Mouse (Mus musculus) frontal cortex, adult 2 months (tissue): Measurements from ENCODE around the gene Stk32b. TPM values are rescaled to one million over a fixed set of nuclear protein-coding genes. Genes with fewer than 3 reads are reported as not detected.

Experiments used
- polyA plus RNA-seq: library from polyadenylated mRNA; depleted of rRNA; stranded (reverse); fragments of >200 nt; gene quantifications from 2 replicates; pipeline ENCODE4 v1.2.3, GENCODE M21; 2012; rRNA removed

The Stk32b gene
- polyA plus RNA-seq, 1 experiment = 1.8 TPM

Other genes with a start within 250 kb of the Stk32b start
- gene Cytl1, start 18.3 kb upstream of the Stk32b start, polyA plus RNA-seq = 0.78 and 1.3 TPM in 2 replicates
- 2.7 and 3.9 TPM in 2 replicates for gene Msx1, start 107.4 kb upstream of the Stk32b start, polyA plus RNA-seq